Mouse (Mus musculus) G1E (cell line): ENCODE data around the gene Cmah. TPM values are rescaled to one million over a fixed set of nuclear protein-coding genes. Genes with fewer than 3 reads are reported as not detected.

Source experiments
- ATAC-seq: 2 replicates; pipeline ENCODE4 v1.8.0; 2016; ENCODE audit warnings: mild to moderate bottlenecking; ENCODE audit not compliant: insufficient number of reproducible peaks, poor library complexity, low FRiP score, severe bottlenecking; ENCODE audit errors: extremely low read depth
- DNase-seq: peaks from one replicate; pipeline ENCODE4 v3.0.0; 2012; ENCODE audit warnings: low spot score
- H3K27me3 ChIP-seq: 2 replicates; pipeline ENCODE4 v1.6.1; 2012; ENCODE audit warnings: mild to moderate bottlenecking, low read length, inconsistent platforms; ENCODE audit not compliant: insufficient read depth
- H3K36me3 ChIP-seq: replicated peaks from 2 replicates; pipeline ENCODE3; 2012; ENCODE audit warnings: mild to moderate bottlenecking, inconsistent platforms
- H3K4me1 ChIP-seq: 2 replicates; pipeline ENCODE4 v1.6.1; 2012; ENCODE audit warnings: low read depth, low read length, inconsistent platforms, mixed read lengths; ENCODE audit not compliant: insufficient read depth
- H3K4me3 ChIP-seq: 2 replicates; pipeline ENCODE4 v1.5.1; 2012; ENCODE audit warnings: low read depth, mild to moderate bottlenecking, inconsistent platforms, low read length, moderate library complexity, mixed read lengths
- H3K9me3 ChIP-seq: replicated peaks from 2 replicates; pipeline ENCODE4 v1.6.1; 2012; ENCODE audit warnings: inconsistent platforms
- CTCF ChIP-seq: IDR thresholded peaks from 2 replicates; pipeline ENCODE4 v1.5.1; 2012; ENCODE audit warnings: low read depth, low read length, inconsistent platforms, mixed read lengths
- GATA1 ChIP-seq: IDR thresholded peaks from 2 replicates; pipeline ENCODE4 v1.6.1; 2012; ENCODE audit warnings: borderline replicate concordance, low read length, inconsistent platforms, mixed read lengths
- GATA2 ChIP-seq: IDR thresholded peaks from 2 replicates; pipeline ENCODE4 v1.6.1; 2012; ENCODE audit warnings: low read depth, low read length, inconsistent platforms, borderline replicate concordance
- POLR2AphosphoS5 ChIP-seq: IDR thresholded peaks from 2 replicates; pipeline ENCODE4 v1.6.1; 2012; ENCODE audit warnings: low read depth, low read length, inconsistent platforms; ENCODE audit not compliant: insufficient replicate concordance
- TAL1 ChIP-seq: conservative IDR thresholded peaks from 2 replicates; pipeline ENCODE4 v1.6.1; 2012; ENCODE audit warnings: low read depth, low read length, inconsistent platforms, mixed read lengths
- polyA plus RNA-seq: library from polyadenylated mRNA; stranded (reverse); fragments of >175 nt; gene quantifications from 2 replicates; pipeline ENCODE4 v1.2.3, GENCODE M21; 2012
- total RNA-seq, 2 experiments: library from RNA; stranded (forward) in 1 of 2; stranded (reverse) in 1 of 2; fragments of 200-1000 nt in 1 of 2; fragments of >200 nt in 1 of 2; fragmentation: Nextera tagmentation in 1 of 2; gene quantifications; 2 replicates each; pipeline ENCODE4 v1.2.3; 2014 to 2017

The Cmah gene
- total and polyA plus RNA-seq, 3 experiments = 0.16 to 0.23 TPM; not detected in 1

GRCm38 (mm10) chr13:24497001-24497400, 169.8 kb downstream of the Cmah start:
- H3K9me3 ChIP-seq = no peaks in the 10 kb centered on the region
- H3K4me1 ChIP-seq = no peaks in the 10 kb centered on the region
- H3K27me3 ChIP-seq = no peaks in the 10 kb centered on the region
- ATAC-seq (no peak), DNase-seq (no peak)
- TF ChIP-seq POLR2AphosphoS5 = no peak
- TF ChIP-seq CTCF = no peak
- TF ChIP-seq GATA2 = no peak
- TF ChIP-seq GATA1 = no peak
- no peak for TF ChIP-seq TAL1
- no peak overlapping the region for H3K4me3 ChIP-seq
- H3K36me3 ChIP-seq = no peaks in the 10 kb centered on the region

GRCm38 (mm10) chr13:24498342-24498741, 171.1 kb downstream of the Cmah start:
- Histone ChIP-seq H3K4me1 (no peaks in the 10 kb centered on the region), H3K36me3 (no peaks in the 10 kb centered on the region), H3K27me3 (no peaks in the 10 kb centered on the region), H3K4me3 (no peak overlapping the region), H3K9me3 (no peaks in the 10 kb centered on the region)
- TF ChIP-seq POLR2AphosphoS5 = no peak
- TF ChIP-seq TAL1 = no peak
- no peak for TF ChIP-seq CTCF
- no peak for TF ChIP-seq GATA1
- TF ChIP-seq GATA2 = no peak
- no peak for ATAC-seq
- no peak for DNase-seq

DNA sequence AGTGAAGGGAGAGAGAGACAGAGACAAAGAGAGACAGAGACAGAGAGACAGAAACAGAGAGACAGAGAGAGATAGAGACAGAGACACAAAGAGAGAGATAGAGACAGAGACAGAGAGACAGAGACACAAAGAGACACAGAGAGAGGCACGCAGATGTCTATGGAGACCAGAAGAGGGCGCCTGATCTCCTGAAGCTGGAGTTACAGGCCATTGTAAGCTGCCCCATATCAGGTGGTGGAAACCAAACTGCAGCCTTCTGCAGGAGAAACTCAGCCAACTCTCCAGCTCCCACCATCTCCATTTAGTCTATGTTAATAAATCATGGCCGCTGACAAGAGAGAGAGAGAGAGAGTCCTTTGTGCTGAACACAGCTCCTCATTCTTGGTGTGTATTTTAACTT, 172.3 kb downstream of the Cmah start:
- H3K9me3 ChIP-seq = no peaks in the 10 kb centered on the region
- H3K4me1 ChIP-seq = no peaks in the 10 kb centered on the region
- TF ChIP-seq POLR2AphosphoS5 = no peak
- TF ChIP-seq TAL1 = no peak
- TF ChIP-seq GATA2 = no peak
- no peak for TF ChIP-seq CTCF
- no peak for TF ChIP-seq GATA1
- H3K27me3 ChIP-seq = no peaks in the 10 kb centered on the region
- DNase-seq (no peak), ATAC-seq (no peak)
- no peak overlapping the region for H3K4me3 ChIP-seq
- no peaks in the 10 kb centered on the region for H3K36me3 ChIP-seq

DNA sequence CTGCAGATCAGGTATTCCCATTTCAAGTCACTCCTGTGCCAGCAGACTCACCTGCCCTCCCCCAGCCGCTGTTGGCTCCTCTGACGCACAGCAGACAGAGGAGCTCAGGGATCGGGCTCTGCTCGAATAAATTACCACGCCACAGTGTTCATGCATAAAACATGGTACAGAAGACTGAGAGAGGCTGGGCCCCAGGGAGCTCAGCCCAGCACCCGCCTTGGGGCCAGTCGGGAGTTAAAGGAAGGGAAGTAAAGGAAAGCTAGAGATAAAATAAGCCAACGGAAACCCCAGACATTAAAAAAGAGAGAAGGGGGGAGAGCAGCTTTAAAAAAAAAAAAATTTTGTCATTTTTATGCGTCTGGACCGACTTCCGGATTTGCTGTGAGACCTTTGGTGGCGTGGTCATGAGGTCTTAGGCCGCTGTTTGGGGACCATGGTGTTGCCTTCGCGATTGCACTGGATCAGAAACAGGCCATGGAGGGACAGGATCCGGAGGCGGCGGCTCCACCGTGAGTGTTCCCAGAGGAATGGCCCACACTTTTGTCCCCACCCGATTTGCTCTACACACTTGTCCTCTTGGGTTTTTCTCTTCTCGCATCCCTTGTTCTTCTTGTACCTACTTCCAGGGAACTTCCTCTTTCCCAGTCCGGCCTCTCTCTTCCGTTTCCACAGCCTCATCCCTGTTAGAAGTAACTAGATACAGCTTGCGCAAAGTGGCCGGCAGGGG, 174.1 kb downstream of the Cmah start:
- H3K27me3 ChIP-seq = no peaks in the 10 kb centered on the region
- ATAC-seq = no peak
- H3K9me3 ChIP-seq = no peaks in the 10 kb centered on the region
- H3K4me1 ChIP-seq = no peaks in the 10 kb centered on the region
- TF ChIP-seq POLR2AphosphoS5 (no peak), GATA1 (no peak), CTCF (no peak), TAL1 (no peak), GATA2 (no peak)
- H3K36me3 ChIP-seq = no peaks in the 10 kb centered on the region
- no peak for DNase-seq
- no peak overlapping the region for H3K4me3 ChIP-seq

- H3K4me1 ChIP-seq = no peaks in the 10 kb centered on the region
- H3K36me3 ChIP-seq = no peaks in the 10 kb centered on the region
- H3K9me3 ChIP-seq = no peaks in the 10 kb centered on the region
- DNase-seq = no peak
- no peak for TF ChIP-seq POLR2AphosphoS5
- TF ChIP-seq GATA1 = no peak
- no peak for TF ChIP-seq TAL1
- no peak overlapping the region for H3K4me3 ChIP-seq
- no peaks in the 10 kb centered on the region for H3K27me3 ChIP-seq
- no peak for ATAC-seq
These were observed 174.7 kb downstream of the Cmah start for GRCm38 (mm10) chr13:24501919-24502318.

DNA sequence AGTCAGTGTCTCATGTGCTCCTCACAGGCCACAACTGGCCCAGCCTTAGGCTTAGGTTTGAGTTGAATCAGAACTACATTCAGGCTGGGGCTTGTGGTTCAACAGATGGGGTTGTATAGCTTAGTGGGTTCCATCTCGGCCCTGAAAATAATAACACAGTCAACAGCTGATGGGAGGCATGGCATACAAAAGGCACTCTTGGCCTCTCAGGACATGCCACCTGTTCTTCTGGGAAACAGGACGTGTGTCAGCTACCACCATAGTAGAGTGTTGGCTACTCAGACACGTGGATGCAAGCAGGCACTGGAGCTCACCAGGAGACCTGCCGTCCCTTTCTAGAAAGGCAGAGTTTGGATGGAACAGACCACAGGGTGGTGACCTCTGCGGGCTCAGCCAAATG, 178.6 kb downstream of the Cmah start:
- no peaks in the 10 kb centered on the region for H3K4me1 ChIP-seq
- ATAC-seq = no peak

More for the DNA sequence above, 178.6 kb downstream of the Cmah start:
- no peaks in the 10 kb centered on the region for H3K27me3 ChIP-seq
- no peak overlapping the region for H3K4me3 ChIP-seq
- DNase-seq = no peak
- no peaks in the 10 kb centered on the region for H3K36me3 ChIP-seq
- H3K9me3 ChIP-seq = no peaks in the 10 kb centered on the region
- TF ChIP-seq POLR2AphosphoS5 (no peak), TAL1 (no peak), CTCF (no peak), GATA1 (no peak), GATA2 (no peak)
